Mouse (Mus musculus) testis, adult 2 months (tissue): ENCODE measurements at regions not wholly inside any gene's neighbourhood (a gene's known extent, or its start where the extent isn't known, plus 50 kb on each side); places are given as distances from the start of the nearest gene placed in this dataset.

ENCODE experiments used
- CTCF ChIP-seq: fragments of 200-500 bp; IDR thresholded peaks from 2 replicates; pipeline ENCODE4 v1.5.1; 2012; ENCODE audit warnings: low read depth, mild to moderate bottlenecking, inconsistent platforms, low read length, moderate library complexity; ENCODE audit not compliant: control insufficient read depth, insufficient read depth, insufficient replicate concordance
- POLR2A ChIP-seq: fragments of 200-500 bp; IDR thresholded peaks from 2 replicates; pipeline ENCODE4 v1.6.1; 2012; ENCODE audit warnings: low read depth, mild to moderate bottlenecking, inconsistent platforms, low read length, moderate library complexity; ENCODE audit not compliant: control insufficient read depth

GRCm38 (mm10) chr8:126860630-126861029 is 85.0 kb downstream of the Tomm20 start:
- TF ChIP-seq POLR2A: no peak
- no peak for TF ChIP-seq CTCF
